8 mouse cellular contexts compared by ENCODE assay signal in genomic region chr17:65540441-65541272, GRCm38 (mm10). TPM values are rescaled to one million over a fixed set of nuclear protein-coding genes. Genes with fewer than 3 reads are reported as not detected.
A peak's percentile ranks its signal among the peaks of the same experiment; 100 is the strongest.
DNase-seq lines count a peak whose midpoint lies in the region; ATAC-seq lines count a peak whose summit lies in the region.

Gene Tmem232, minus strand, starts transcription at chr17:65540782.

- H3K27me3 ChIP-seq in intestine, embryonic 16.5 days (replicated peaks; ENCODE audit: control insufficient read depth, insufficient read depth, low read length): no peaks in the 10 kb centered on the region
- H3K27me3 ChIP-seq in liver, embryonic 16.5 days (ENCODE audit: control insufficient read depth, insufficient read depth, low read depth, low read length): 0 out of 2 replicates have a peak, but pooled peaks cover 4% of the 10 kb centered on the region

- H3K9ac ChIP-seq in intestine, embryonic 16.5 days (ENCODE audit: low read depth, low read length): 0 out of 2 replicates have a peak within 1 kb of the TSS, but pooled peaks have one; percentile 17
- H3K9ac ChIP-seq in liver, embryonic 16.5 days (ENCODE audit: low read depth, low read length): no peak within 1 kb of the TSS

- H3K9me3 ChIP-seq in intestine, embryonic 16.5 days (ENCODE audit: control insufficient read depth, low read length): no peaks in the 10 kb centered on the region
- no peaks in the 10 kb centered on the region for H3K9me3 ChIP-seq in liver, embryonic 16.5 days (replicated peaks; ENCODE audit: control insufficient read depth, low read length)

- WGBS in intestine, embryonic 16.5 days: 18% methylated on average over 26 of the region's 26 CpGs
- 17% methylated on average over 26 of the region's 26 CpGs for WGBS in liver, embryonic 16.5 days (ENCODE audit: insufficient replicate concordance)

- peak within 1 kb of the TSS; percentile 42 for H3K4me2 ChIP-seq in intestine, embryonic 16.5 days (ENCODE audit: low read depth, low read length)
- peak within 1 kb of the TSS; percentile 40 for H3K4me2 ChIP-seq in liver, embryonic 16.5 days (ENCODE audit: low read depth, low read length)

- no peaks in the 10 kb centered on the region for H3K36me3 ChIP-seq in intestine, embryonic 16.5 days (ENCODE audit: control insufficient read depth, insufficient read depth, low read length)
- H3K36me3 ChIP-seq in liver, embryonic 16.5 days (ENCODE audit: control insufficient read depth, insufficient read depth): no peaks in the 10 kb centered on the region

- peak; percentile 37 for DNase-seq in thymus, postnatal 0 days (ENCODE audit: low spot score)
- DNase-seq in thymus, postnatal 4 days: no peak
- DNase-seq in embryo, embryonic 10.5 days (ENCODE audit: low spot score): peak; percentile 73
- DNase-seq in heart, adult 18-20 months: peak; percentile 63 to 73
- peak; percentile 53 for DNase-seq in neural tube, embryonic 10.5 days (ENCODE audit: extremely low spot score, low spot score)
- no peak for DNase-seq in thymus, postnatal 36 days

- H3K27ac ChIP-seq in intestine, embryonic 16.5 days (ENCODE audit: low read length): no peak within 1 kb of the TSS
- no peak within 1 kb of the TSS for H3K27ac ChIP-seq in liver, embryonic 16.5 days (ENCODE audit: low read length)

- peak within 1 kb of the TSS; percentile 25 for H3K4me3 ChIP-seq in intestine, embryonic 16.5 days (ENCODE audit: low read length)
- no peak within 1 kb of the TSS for H3K4me3 ChIP-seq in liver, embryonic 16.5 days (ENCODE audit: low read depth, low read length)

- H3K4me1 ChIP-seq in intestine, embryonic 16.5 days (ENCODE audit: control insufficient read depth, insufficient read depth, low read length): 0 out of 2 replicates have a peak, but pooled peaks cover 3% of the 10 kb centered on the region
- no peaks in the 10 kb centered on the region for H3K4me1 ChIP-seq in liver, embryonic 16.5 days (ENCODE audit: control insufficient read depth, low read depth, low read length)

- peak; percentile 87 for ATAC-seq in intestine, embryonic 16.5 days
- ATAC-seq in liver, embryonic 16.5 days (ENCODE audit: low read depth): no peak

RNA-seq across cellular contexts. Expression of gene Tmem232, which starts in this region (rescaled TPM):
- polyA plus RNA-seq in thymus, postnatal 0 days (2015; fragmentation: Nextera tagmentation; extraction: Ambion mirVana): 0.09 TPM in 1 of 2 replicates, not detected in the other
- total RNA-seq in heart, adult 18-20 months (2021): under 1 TPM in 1 of 2 experiments, not detected in 1; 0.28 TPM
- not detected in 2 replicates for polyA plus RNA-seq in intestine, embryonic 16.5 days (2015; fragmentation: Nextera tagmentation; extraction: Ambion mirVana)
- not detected in 2 replicates for polyA plus RNA-seq in liver, embryonic 16.5 days (2015; fragmentation: Nextera tagmentation; extraction: Ambion mirVana)

Comparison
In these comparisons a context has a peak if more than half of its experiments do, and no peak if none do; other contexts are left out.
1. Peak in DNase-seq in thymus, postnatal 0 days; RNA of the gene not detected or under 1 TPM.
2. Peak in DNase-seq in heart, adult 18-20 months; RNA of the gene not detected or under 1 TPM.
3. Peak in ATAC-seq, H3K4me3 ChIP-seq, H3K9ac ChIP-seq and H3K4me2 ChIP-seq in intestine, embryonic 16.5 days; RNA of the gene not detected or under 1 TPM.
4. DNase-seq: peak in embryo, embryonic 10.5 days (single experiment) and neural tube, embryonic 10.5 days (single experiment); none in thymus, postnatal 4 days (single experiment) and thymus, postnatal 36 days (0 of 2).